Mouse (Mus musculus) thymus, adult 2 months (tissue): Measurements from ENCODE around the gene Map4k3.

Experiments
- CTCF ChIP-seq: fragments of 200-500 bp; IDR thresholded peaks from 2 replicates; pipeline ENCODE4 v1.5.1; 2012; ENCODE audit warnings: mild to moderate bottlenecking, control low read depth, low read length, moderate library complexity, borderline replicate concordance; ENCODE audit not compliant: control insufficient read depth, poor library complexity, insufficient read depth; ENCODE audit errors: extremely low read depth
- POLR2A ChIP-seq: fragments of 200-500 bp; IDR thresholded peaks from 2 replicates; pipeline ENCODE4 v1.6.1; 2012; ENCODE audit warnings: mild to moderate bottlenecking, low read length, control low read depth, moderate library complexity; ENCODE audit not compliant: control insufficient read depth, poor library complexity, insufficient read depth; ENCODE audit errors: extremely low read depth

DNA sequence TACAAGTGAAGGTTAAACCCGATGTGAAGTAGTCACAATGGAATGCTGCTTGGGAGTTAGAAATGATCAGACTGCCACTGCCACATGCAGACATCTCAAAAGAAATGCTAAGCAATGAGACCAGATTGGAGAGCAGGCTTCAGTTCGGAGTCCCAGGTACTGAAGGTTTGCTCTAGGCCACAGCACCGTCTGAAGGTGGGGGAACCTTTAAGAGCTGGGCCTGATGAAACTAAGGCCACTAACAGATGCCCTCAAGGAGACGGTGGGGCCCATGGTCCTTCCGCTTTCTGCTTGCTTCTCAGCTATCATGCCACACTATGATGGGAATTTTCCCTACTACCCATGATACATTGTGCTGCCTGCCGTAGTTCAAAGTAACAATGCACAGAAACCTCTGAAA lies 32.1 kb downstream of the Map4k3 start:
- no peak for TF ChIP-seq CTCF
- TF ChIP-seq POLR2A, result no peak
